Mouse (Mus musculus) kidney, embryonic 15.5 days (tissue): ENCODE measurements at regions not wholly inside any gene's neighbourhood (a gene's known extent, or its start where the extent isn't known, plus 50 kb on each side); places are given as distances from the start of the nearest gene placed in this dataset.

Source experiments
- ATAC-seq: fragments of 200-750 bp; cut with Nextera tagmentation; replicated peaks from 2 replicates; pipeline ENCODE4 v1.8.0; 2017; ENCODE audit warnings: moderate TSS enrichment; ENCODE audit not compliant: low FRiP score
- H3K27ac ChIP-seq: fragments of 300-500 bp; sonication (generic); 2 replicates; pipeline ENCODE4 v1.5.1; 2015; ENCODE audit warnings: mild to moderate bottlenecking, inconsistent platforms
- H3K27me3 ChIP-seq: fragments of 300-500 bp; sonication (generic); 2 replicates; pipeline ENCODE4 v1.6.1; 2015; ENCODE audit warnings: inconsistent platforms
- H3K36me3 ChIP-seq: fragments of 300-500 bp; sonication (generic); 2 replicates; pipeline ENCODE4 v1.6.1; 2015; ENCODE audit warnings: inconsistent platforms
- H3K4me1 ChIP-seq: fragments of 300-500 bp; sonication (generic); 2 replicates; pipeline ENCODE4 v1.6.1; 2015; ENCODE audit warnings: inconsistent platforms
- H3K4me2 ChIP-seq: fragments of 300-500 bp; sonication (generic); 2 replicates; pipeline ENCODE4 v1.6.1; 2015; ENCODE audit warnings: moderate library complexity, mild to moderate bottlenecking, inconsistent platforms
- H3K4me3 ChIP-seq: fragments of 300-500 bp; sonication (generic); replicated peaks from 2 replicates; pipeline ENCODE4 v1.5.1; 2015; ENCODE audit warnings: mild to moderate bottlenecking, inconsistent platforms
- H3K9ac ChIP-seq: fragments of 300-500 bp; sonication (generic); 2 replicates; pipeline ENCODE4 v1.6.1; 2015; ENCODE audit warnings: mild to moderate bottlenecking, inconsistent platforms
- H3K9me3 ChIP-seq: fragments of 300-500 bp; sonication (generic); replicated peaks from 2 replicates; pipeline ENCODE4 v1.6.1; 2016; ENCODE audit warnings: inconsistent platforms
- WGBS: fragments of 180-500 bp; shearing (Covaris S2); methylation state at CpG from one replicate; pipeline ENCODE4 v1.1.7; 2015; ENCODE audit warnings: mixed read lengths; 5-methylcytosine and 5-hydroxymethylcytosine counted together

DNA sequence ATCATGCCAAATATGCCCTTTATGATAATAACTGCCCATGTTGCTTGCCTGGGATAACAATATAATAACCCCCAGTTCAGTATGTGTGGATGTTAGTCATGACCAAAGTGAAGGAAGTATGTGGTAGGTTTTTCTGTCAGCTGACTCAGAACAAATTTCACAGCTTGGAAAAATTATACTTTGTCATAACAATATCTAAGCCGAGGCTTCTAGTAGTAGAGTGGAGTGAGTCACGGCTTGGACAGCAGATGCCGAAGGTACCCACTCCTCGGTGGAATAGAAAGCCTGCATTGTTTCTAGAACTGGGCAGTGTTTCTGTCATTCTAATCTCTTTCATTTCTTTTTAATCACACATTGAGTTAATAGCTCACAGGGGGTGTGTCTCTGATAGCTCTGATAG, 236.3 kb upstream of the Kcnip4 start:
- H3K4me2 ChIP-seq, result no peak overlapping the region
- H3K27me3 ChIP-seq, result no peaks in the 10 kb centered on the region
- no peak overlapping the region for H3K27ac ChIP-seq
- H3K36me3 ChIP-seq, result no peaks in the 10 kb centered on the region
- H3K4me1 ChIP-seq, result no peaks in the 10 kb centered on the region
- no peaks in the 10 kb centered on the region for H3K9me3 ChIP-seq
- no peak overlapping the region for H3K4me3 ChIP-seq
- ATAC-seq, result no peak
- 77% methylated on average over 4 of the region's 4 CpGs for WGBS
- no peak overlapping the region for H3K9ac ChIP-seq

- WGBS, result 83% methylated on average over 1 of the region's 1 CpGs
- no peak overlapping the region for H3K9ac ChIP-seq
- ATAC-seq, result no peak
- H3K36me3 ChIP-seq, result no peaks in the 10 kb centered on the region
- no peaks in the 10 kb centered on the region for H3K4me1 ChIP-seq
- H3K4me3 ChIP-seq, result no peak overlapping the region
- no peaks in the 10 kb centered on the region for H3K9me3 ChIP-seq
- no peaks in the 10 kb centered on the region for H3K27me3 ChIP-seq
- H3K4me2 ChIP-seq, result no peak overlapping the region
- H3K27ac ChIP-seq, result no peak overlapping the region
These were observed 230.8 kb upstream of the Kcnip4 start for GRCm38 (mm10) chr5:49755531-49755930.

DNA sequence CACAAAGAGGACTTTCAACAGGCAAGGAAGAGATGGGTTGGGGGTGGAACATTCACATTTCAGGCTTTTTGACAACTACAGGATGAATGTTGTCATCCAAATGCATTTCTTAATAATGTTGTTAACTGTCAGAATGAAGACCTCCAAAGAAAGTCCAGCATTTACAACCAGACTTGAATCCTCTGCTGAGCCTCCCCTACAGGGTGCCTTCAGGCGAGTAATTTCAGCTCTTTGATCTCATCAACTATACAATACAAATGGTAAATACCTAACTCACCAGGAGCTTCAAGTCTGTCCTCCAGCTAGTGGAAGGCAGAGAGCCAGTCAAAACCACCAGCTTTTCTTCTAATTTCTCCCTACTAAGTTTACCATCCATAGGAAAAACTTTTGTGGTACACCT, 187.9 kb upstream of the Kcnip4 start:
- H3K27me3 ChIP-seq, result no peaks in the 10 kb centered on the region
- H3K4me2 ChIP-seq, result no peak overlapping the region
- no peak overlapping the region for H3K4me3 ChIP-seq
- H3K4me1 ChIP-seq, result no peaks in the 10 kb centered on the region
- ATAC-seq, result no peak
- H3K27ac ChIP-seq, result no peak overlapping the region
- H3K9ac ChIP-seq, result no peak overlapping the region
- no peaks in the 10 kb centered on the region for H3K9me3 ChIP-seq
- WGBS, result 48% methylated on average over 1 of the region's 1 CpGs
- no peaks in the 10 kb centered on the region for H3K36me3 ChIP-seq

GRCm38 (mm10) chr5:49682156-49682555, 157.4 kb upstream of the Kcnip4 start:
- Histone ChIP-seq H3K4me3 (no peak overlapping the region), H3K27me3 (no peaks in the 10 kb centered on the region), H3K9me3 (no peaks in the 10 kb centered on the region), H3K4me1 (no peaks in the 10 kb centered on the region), H3K4me2 (no peak overlapping the region), H3K9ac (no peak overlapping the region), H3K36me3 (no peaks in the 10 kb centered on the region), H3K27ac (no peak overlapping the region)
- no peak for ATAC-seq
- 91% methylated on average over 4 of the region's 4 CpGs for WGBS

GRCm38 (mm10) chr5:49681514-49681913, 156.8 kb upstream of the Kcnip4 start:
- H3K36me3 ChIP-seq, result no peaks in the 10 kb centered on the region
- 70% methylated on average over 2 of the region's 2 CpGs for WGBS
- ATAC-seq, result no peak

DNA sequence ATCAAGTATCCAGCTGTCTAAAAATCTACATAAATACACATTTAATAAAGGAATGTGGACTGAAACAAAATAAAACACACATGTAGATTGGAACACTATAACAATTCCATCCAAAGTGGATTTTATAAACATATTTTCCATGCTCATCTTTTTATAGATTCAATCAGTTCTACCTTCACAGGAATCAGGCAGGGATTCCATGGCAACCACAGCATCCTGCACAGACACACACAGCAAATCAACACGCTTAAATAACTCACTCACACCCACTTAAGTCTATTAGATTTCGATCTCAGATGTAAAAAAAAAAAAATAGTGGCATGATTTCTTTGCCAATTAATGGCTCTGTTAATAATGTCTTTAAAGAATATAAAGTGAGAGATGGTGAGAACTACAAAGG, 151.2 kb upstream of the Kcnip4 start:
- no peaks in the 10 kb centered on the region for H3K4me1 ChIP-seq
- no peak overlapping the region for H3K27ac ChIP-seq
- no peaks in the 10 kb centered on the region for H3K36me3 ChIP-seq
- H3K27me3 ChIP-seq, result no peaks in the 10 kb centered on the region
- WGBS, result 79% methylated on average over 2 of the region's 2 CpGs
- no peak for ATAC-seq
- H3K4me2 ChIP-seq, result no peak overlapping the region
- H3K4me3 ChIP-seq, result no peak overlapping the region
- no peak overlapping the region for H3K9ac ChIP-seq
- no peaks in the 10 kb centered on the region for H3K9me3 ChIP-seq

More at GRCm38 (mm10) chr5:49681514-49681913, 156.8 kb upstream of the Kcnip4 start:
- Histone ChIP-seq H3K4me1 (no peaks in the 10 kb centered on the region), H3K27me3 (no peaks in the 10 kb centered on the region), H3K9me3 (no peaks in the 10 kb centered on the region), H3K9ac (no peak overlapping the region), H3K4me2 (no peak overlapping the region), H3K4me3 (no peak overlapping the region), H3K27ac (no peak overlapping the region)

GRCm38 (mm10) chr5:49665196-49665595, 140.5 kb upstream of the Kcnip4 start:
- Histone ChIP-seq H3K9ac (no peak overlapping the region), H3K9me3 (no peaks in the 10 kb centered on the region), H3K4me3 (no peak overlapping the region), H3K27ac (no peak overlapping the region), H3K36me3 (no peaks in the 10 kb centered on the region), H3K27me3 (no peaks in the 10 kb centered on the region), H3K4me2 (no peak overlapping the region), H3K4me1 (no peaks in the 10 kb centered on the region)
- ATAC-seq, result no peak

DNA sequence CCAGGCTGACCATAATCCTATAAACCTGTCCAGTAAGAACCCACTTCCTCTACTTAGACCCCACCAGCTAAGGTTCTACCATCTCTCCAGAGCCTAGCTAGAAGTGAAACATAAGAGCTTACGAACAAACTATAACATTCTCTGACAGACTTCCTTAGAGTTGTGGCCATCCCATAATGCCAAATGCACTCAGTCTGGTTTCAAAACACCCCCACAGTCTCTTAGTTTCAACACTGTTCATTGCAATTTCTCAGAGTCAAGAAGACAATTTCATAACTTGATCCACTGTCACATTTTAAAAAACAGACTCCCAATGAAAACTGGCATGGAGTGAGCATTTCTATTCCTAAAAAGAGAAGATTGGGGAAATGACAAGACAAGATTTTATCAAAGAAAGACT, 139.2 kb upstream of the Kcnip4 start:
- no peak for ATAC-seq
- no peak overlapping the region for H3K4me2 ChIP-seq
- no peaks in the 10 kb centered on the region for H3K36me3 ChIP-seq
- no peak overlapping the region for H3K27ac ChIP-seq
- no peaks in the 10 kb centered on the region for H3K4me1 ChIP-seq
- H3K4me3 ChIP-seq, result no peak overlapping the region
- no peaks in the 10 kb centered on the region for H3K27me3 ChIP-seq
- no peak overlapping the region for H3K9ac ChIP-seq
- H3K9me3 ChIP-seq, result no peaks in the 10 kb centered on the region
- WGBS, result 91% methylated on average over 1 of the region's 1 CpGs

- 72% methylated on average over 3 of the region's 3 CpGs for WGBS
- Histone ChIP-seq H3K4me1 (no peaks in the 10 kb centered on the region), H3K27me3 (no peaks in the 10 kb centered on the region), H3K9me3 (no peaks in the 10 kb centered on the region), H3K27ac (no peak overlapping the region), H3K9ac (no peak overlapping the region), H3K4me2 (no peak overlapping the region), H3K4me3 (no peak overlapping the region), H3K36me3 (no peaks in the 10 kb centered on the region)
- no peak for ATAC-seq
These were observed 137.4 kb upstream of the Kcnip4 start for GRCm38 (mm10) chr5:49662096-49662495.

- ATAC-seq, result no peak
- H3K27me3 ChIP-seq, result no peaks in the 10 kb centered on the region
- H3K27ac ChIP-seq, result no peak overlapping the region
- no peaks in the 10 kb centered on the region for H3K36me3 ChIP-seq
- no peak overlapping the region for H3K4me3 ChIP-seq
- no peak overlapping the region for H3K4me2 ChIP-seq
- H3K4me1 ChIP-seq, result no peaks in the 10 kb centered on the region
- no peaks in the 10 kb centered on the region for H3K9me3 ChIP-seq
- no peak overlapping the region for H3K9ac ChIP-seq
These were observed 135.9 kb upstream of the Kcnip4 start for GRCm38 (mm10) chr5:49660598-49660997.

DNA sequence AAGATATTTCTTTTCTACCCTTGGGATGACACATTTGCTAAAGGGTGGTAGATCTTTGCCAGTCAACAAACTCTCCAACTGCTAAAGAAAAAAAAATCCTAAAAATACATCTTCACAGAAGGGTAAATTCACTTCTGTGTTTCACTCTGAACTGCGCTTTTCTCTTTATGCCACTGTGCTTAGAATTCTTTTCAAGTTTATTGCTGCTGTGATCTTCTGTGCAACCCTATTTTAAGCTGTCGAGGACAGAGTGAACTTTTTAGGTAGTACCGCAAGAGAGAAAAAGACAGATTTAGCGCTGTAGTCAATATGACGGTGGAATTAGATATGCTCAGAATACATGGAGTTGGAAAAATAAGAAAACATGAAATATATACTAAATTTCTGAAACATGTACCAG, 126.2 kb upstream of the Kcnip4 start:
- H3K4me1 ChIP-seq, result no peaks in the 10 kb centered on the region
- H3K4me2 ChIP-seq, result no peak overlapping the region
- no peak overlapping the region for H3K4me3 ChIP-seq
- no peaks in the 10 kb centered on the region for H3K9me3 ChIP-seq
- ATAC-seq, result no peak
- no peak overlapping the region for H3K27ac ChIP-seq
- no peaks in the 10 kb centered on the region for H3K27me3 ChIP-seq
- H3K36me3 ChIP-seq, result no peaks in the 10 kb centered on the region
- WGBS, result 88% methylated on average over 5 of the region's 5 CpGs
- H3K9ac ChIP-seq, result no peak overlapping the region

DNA sequence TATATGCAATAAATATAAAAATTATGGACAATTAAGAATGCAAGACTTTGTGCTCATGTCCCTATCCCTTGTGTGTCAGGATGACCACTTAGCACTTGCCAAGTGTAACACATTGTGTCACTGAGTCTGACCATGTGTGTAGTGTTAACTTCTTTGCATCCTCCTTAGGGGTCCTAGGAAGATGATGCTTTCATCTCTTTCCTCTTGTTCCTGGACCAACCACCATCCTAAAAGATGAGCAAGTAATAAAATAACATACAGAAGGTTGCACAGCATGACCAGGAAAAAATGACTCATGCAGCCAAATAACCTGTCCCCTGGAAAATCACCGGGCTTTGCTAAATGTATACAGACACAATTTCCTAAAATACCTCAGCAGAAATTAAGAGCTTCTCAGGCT, 121.1 kb upstream of the Kcnip4 start:
- no peak overlapping the region for H3K9ac ChIP-seq
- H3K27me3 ChIP-seq, result no peaks in the 10 kb centered on the region
- no peaks in the 10 kb centered on the region for H3K9me3 ChIP-seq
- H3K4me2 ChIP-seq, result no peak overlapping the region
- H3K4me3 ChIP-seq, result no peak overlapping the region
- whole genome bisulfite sequencing, result 80% methylated on average over 1 of the region's 1 CpGs
- H3K27ac ChIP-seq, result no peak overlapping the region
- no peak for ATAC-seq
- no peaks in the 10 kb centered on the region for H3K36me3 ChIP-seq
- H3K4me1 ChIP-seq, result no peaks in the 10 kb centered on the region

- Histone ChIP-seq H3K9ac (no peak overlapping the region), H3K4me1 (no peaks in the 10 kb centered on the region)
These were observed 119.9 kb upstream of the Kcnip4 start for GRCm38 (mm10) chr5:49644606-49645005.

More at GRCm38 (mm10) chr5:49644606-49645005, 119.9 kb upstream of the Kcnip4 start:
- no peak for ATAC-seq
- Histone ChIP-seq H3K36me3 (no peaks in the 10 kb centered on the region), H3K4me3 (no peak overlapping the region), H3K27me3 (no peaks in the 10 kb centered on the region), H3K9me3 (no peaks in the 10 kb centered on the region), H3K4me2 (no peak overlapping the region), H3K27ac (no peak overlapping the region)
- 91% methylated on average over 2 of the region's 2 CpGs for WGBS
